Mouse (Mus musculus) hindbrain, embryonic 14.5 days (tissue): ENCODE data around the gene Scd2. TPM values are rescaled to one million over a fixed set of nuclear protein-coding genes. Genes with fewer than 3 reads are reported as not detected.

ENCODE experiments used
- ATAC-seq: fragments of 200-750 bp; cut with Nextera tagmentation; 2 replicates; pipeline ENCODE4 v1.8.0; 2017; ENCODE audit warnings: moderate number of reproducible peaks, mild to moderate bottlenecking, moderate TSS enrichment, moderate library complexity; ENCODE audit not compliant: low FRiP score
- DNase-seq: peaks from one replicate; pipeline ENCODE4 v3.0.0-alpha.2; 2015; ENCODE audit warnings: low spot score
- H3K27ac ChIP-seq: fragments of 300-500 bp; sonication (generic); 2 replicates; pipeline ENCODE4 v1.5.1; 2014; ENCODE audit warnings: mild to moderate bottlenecking, moderate library complexity
- H3K27me3 ChIP-seq: fragments of 300-500 bp; sonication (generic); 2 replicates; pipeline ENCODE4 v1.6.1; 2014; ENCODE audit warnings: mild to moderate bottlenecking, low read length, mixed read lengths; ENCODE audit not compliant: control insufficient read depth, insufficient read depth
- H3K36me3 ChIP-seq: fragments of 300-500 bp; sonication (generic); replicated peaks from 2 replicates; pipeline ENCODE4 v1.6.1; 2014; ENCODE audit not compliant: control insufficient read depth, insufficient read depth
- H3K4me1 ChIP-seq: fragments of 300-500 bp; sonication (generic); replicated peaks from 2 replicates; pipeline ENCODE4 v1.6.1; 2014; ENCODE audit warnings: antibody characterized with exemption, low read length, mixed read lengths; ENCODE audit not compliant: control insufficient read depth, insufficient read depth
- H3K4me2 ChIP-seq: fragments of 300-500 bp; sonication (generic); replicated peaks from 2 replicates; pipeline ENCODE4 v1.6.1; 2014; ENCODE audit warnings: mild to moderate bottlenecking, moderate library complexity
- H3K4me3 ChIP-seq: fragments of 300-500 bp; sonication (generic); replicated peaks from 2 replicates; pipeline ENCODE4 v1.5.1; 2014; ENCODE audit warnings: mild to moderate bottlenecking, low read length
- H3K9ac ChIP-seq: fragments of 300-500 bp; sonication (generic); 2 replicates; pipeline ENCODE4 v1.6.1; 2014
- H3K9me3 ChIP-seq: fragments of 300-500 bp; sonication (generic); 2 replicates; pipeline ENCODE4 v1.6.1; 2016; ENCODE audit warnings: low read length; ENCODE audit not compliant: control insufficient read depth
- WGBS: fragments of 180-500 bp; shearing (Covaris S2); extraction: QIAGEN DNeasy Blood & Tissue Kit; methylation state at CpG from one replicate; pipeline ENCODE4 v1.1.7; 2014; 5-methylcytosine and 5-hydroxymethylcytosine counted together
- polyA plus RNA-seq: library from polyadenylated mRNA; unstranded; fragments of >200 nt; fragmentation: Nextera tagmentation; extraction: Ambion mirVana; gene quantifications from 2 replicates; pipeline ENCODE4 v1.2.1, GENCODE M21; 2014

Gene Scd2
- polyA plus RNA-seq, 1 experiment from 2014 or later, result 323 TPM

DNA sequence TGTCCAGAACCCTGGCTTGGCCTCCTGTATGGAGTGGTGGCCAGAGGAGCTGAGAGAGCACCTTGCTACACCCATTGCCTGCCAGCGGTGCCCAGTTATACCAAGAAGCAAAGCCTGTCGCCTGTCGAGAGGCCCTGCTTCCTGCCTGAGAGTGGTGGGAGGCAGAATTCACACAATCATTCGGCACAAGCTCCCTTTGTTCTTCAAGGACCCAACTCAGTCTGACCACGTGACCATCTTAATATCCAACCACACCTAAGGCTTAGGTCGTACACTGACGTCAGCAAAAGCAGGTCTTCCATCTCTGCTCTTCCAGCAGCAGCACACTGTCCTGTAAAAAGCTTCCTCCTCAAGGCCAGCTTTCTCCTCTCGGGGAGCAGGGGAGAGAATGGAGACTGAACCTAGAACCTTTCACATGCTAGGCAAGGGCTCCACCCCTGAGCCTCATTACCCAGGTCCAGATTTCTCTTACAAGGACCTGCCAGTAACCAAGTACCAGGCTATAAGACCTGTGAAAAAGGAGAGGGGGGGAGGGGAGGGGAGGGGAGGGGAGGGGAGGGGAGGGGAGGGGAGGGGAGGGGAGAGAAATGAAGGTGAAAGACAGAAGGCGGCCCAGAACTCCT lies 10.8 kb upstream of the Scd2 start:
- Histone ChIP-seq H3K4me1 (peaks cover 30% of the 10 kb centered on the region), H3K4me3 (no peak overlapping the region), H3K36me3 (no peaks in the 10 kb centered on the region), H3K27ac (peak overlapping the region; percentile 71), H3K9me3 (no peaks in the 10 kb centered on the region), H3K27me3 (no peaks in the 10 kb centered on the region), H3K9ac (no peak overlapping the region), H3K4me2 (0 out of 2 replicates have a peak overlapping the region, but pooled peaks have one; percentile 5)
- 32% methylated on average over 9 of the region's 9 CpGs for WGBS
- ATAC-seq, result no peak
- no peak for DNase-seq

GRCm38 (mm10) chr19:44283157-44284024 lies 10.1 kb upstream of the Scd2 start:
- Histone ChIP-seq H3K27me3 (no peaks in the 10 kb centered on the region), H3K9ac (peak overlapping the region; percentile 72; the same call in 1 of the 2 replicates), H3K4me3 (peak overlapping the region; percentile 46), H3K36me3 (no peaks in the 10 kb centered on the region), H3K4me2 (peak overlapping the region; percentile 86), H3K9me3 (no peaks in the 10 kb centered on the region), H3K4me1 (peaks cover 30% of the 10 kb centered on the region), H3K27ac (peak overlapping the region; percentile 91)
- WGBS, result 22% methylated on average over 15 of the region's 15 CpGs
- no peak for DNase-seq
- no peak for ATAC-seq

DNA sequence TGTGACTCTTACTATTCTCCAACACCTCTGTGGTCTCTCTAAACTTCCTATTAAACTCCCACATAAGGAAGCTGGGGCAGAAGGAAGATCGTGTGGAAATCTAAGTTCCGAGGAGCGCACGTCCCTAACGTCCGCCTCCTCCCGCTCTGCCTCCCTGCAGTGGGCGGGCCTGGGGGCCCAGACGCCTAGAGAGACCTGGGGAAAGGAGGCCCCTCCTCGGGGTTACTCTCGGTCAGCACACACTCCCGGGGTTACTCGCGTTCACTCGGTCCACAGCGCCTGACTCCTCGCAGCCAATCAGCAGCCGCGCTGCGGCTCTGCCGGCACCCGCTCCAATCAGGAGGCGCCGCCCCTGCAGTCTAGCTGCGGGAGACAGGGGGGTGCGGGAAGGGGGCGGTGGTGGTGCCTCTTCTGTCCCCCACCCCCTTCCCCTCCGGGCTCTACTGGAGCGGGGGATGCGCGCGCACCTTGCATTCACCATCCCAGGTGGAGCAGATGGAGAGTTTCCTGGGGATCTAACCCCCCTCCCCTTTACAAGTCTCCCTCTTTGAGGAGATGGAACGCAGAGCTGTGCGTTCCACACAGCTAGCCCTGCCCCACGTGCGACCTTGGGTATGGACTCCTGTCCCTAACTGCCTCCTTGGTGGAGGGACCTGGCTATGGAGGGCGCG lies 9.3 kb upstream of the Scd2 start:
- Histone ChIP-seq H3K27me3 (no peaks in the 10 kb centered on the region), H3K36me3 (no peaks in the 10 kb centered on the region), H3K4me1 (peaks cover 30% of the 10 kb centered on the region), H3K9me3 (no peaks in the 10 kb centered on the region), H3K9ac (peak overlapping the region; percentile 72), H3K4me3 (peak overlapping the region; percentile 46), H3K27ac (peak overlapping the region; percentile 91), H3K4me2 (peak overlapping the region; percentile 86)
- WGBS, result under 1% methylated on average over 38 of the region's 38 CpGs
- ATAC-seq (peak; percentile 98), DNase-seq (peak; percentile 87)

- Histone ChIP-seq H3K9me3 (no peaks in the 10 kb centered on the region), H3K27ac (peak overlapping the region; percentile 91), H3K4me2 (peak overlapping the region; percentile 86), H3K9ac (peak overlapping the region; percentile 72), H3K4me3 (peak overlapping the region; percentile 46), H3K36me3 (no peaks in the 10 kb centered on the region), H3K4me1 (peaks cover 30% of the 10 kb centered on the region), H3K27me3 (no peaks in the 10 kb centered on the region)
- DNase-seq (no peak), ATAC-seq (peak; percentile 28)
- WGBS, result 2% methylated on average over 11 of the region's 11 CpGs
These were observed 8.8 kb upstream of the Scd2 start for GRCm38 (mm10) chr19:44284723-44285122.

- WGBS, result 90% methylated on average over 8 of the region's 8 CpGs
- no peak for DNase-seq
These were observed 7.9 kb upstream of the Scd2 start for GRCm38 (mm10) chr19:44285554-44285953.

DNA sequence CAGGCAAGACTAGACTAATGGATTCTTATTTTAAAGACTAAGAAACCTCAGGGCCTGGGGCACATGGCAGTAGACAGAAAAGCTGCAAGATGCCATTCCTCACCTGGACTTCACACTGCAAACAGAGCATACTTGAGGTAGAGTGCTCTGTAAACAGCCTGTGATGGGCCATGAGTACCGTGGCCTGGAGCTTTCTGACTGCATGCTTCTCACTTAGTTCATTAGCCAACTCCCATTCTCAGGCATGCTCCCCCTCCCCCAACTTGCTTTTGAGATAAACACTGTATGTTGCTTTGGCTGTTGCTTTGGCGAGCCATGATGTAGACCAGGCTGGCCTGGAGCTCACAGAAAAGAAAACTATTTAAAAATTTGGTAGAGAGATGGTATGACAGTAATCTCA lies 7.4 kb upstream of the Scd2 start:
- DNase-seq (no peak), ATAC-seq (no peak)
- WGBS, result 70% methylated on average over 2 of the region's 2 CpGs
- H3K9me3 ChIP-seq, result no peaks in the 10 kb centered on the region
- H3K36me3 ChIP-seq, result no peaks in the 10 kb centered on the region
- no peak overlapping the region for H3K4me2 ChIP-seq
- H3K27me3 ChIP-seq, result no peaks in the 10 kb centered on the region
- H3K4me1 ChIP-seq, result peaks cover 27% of the 10 kb centered on the region
- H3K9ac ChIP-seq, result no peak overlapping the region
- H3K4me3 ChIP-seq, result no peak overlapping the region
- H3K27ac ChIP-seq, result no peak overlapping the region

More at GRCm38 (mm10) chr19:44285554-44285953, 7.9 kb upstream of the Scd2 start:
- H3K9me3 ChIP-seq, result no peaks in the 10 kb centered on the region
- H3K4me3 ChIP-seq, result no peak overlapping the region
- no peaks in the 10 kb centered on the region for H3K27me3 ChIP-seq
- H3K27ac ChIP-seq, result no peak overlapping the region
- H3K36me3 ChIP-seq, result no peaks in the 10 kb centered on the region
- no peak overlapping the region for H3K4me2 ChIP-seq
- peaks cover 30% of the 10 kb centered on the region for H3K4me1 ChIP-seq
- no peak for ATAC-seq
- H3K9ac ChIP-seq, result no peak overlapping the region

GRCm38 (mm10) chr19:44287415-44288110 lies 5.9 kb upstream of the Scd2 start:
- Histone ChIP-seq H3K36me3 (no peaks in the 10 kb centered on the region), H3K4me2 (no peak overlapping the region), H3K9ac (no peak overlapping the region), H3K4me3 (no peak overlapping the region), H3K4me1 (peaks cover 27% of the 10 kb centered on the region), H3K27ac (no peak overlapping the region), H3K9me3 (no peaks in the 10 kb centered on the region), H3K27me3 (no peaks in the 10 kb centered on the region)
- ATAC-seq (no peak), DNase-seq (no peak)
- 75% methylated on average over 11 of the region's 11 CpGs for WGBS

DNA sequence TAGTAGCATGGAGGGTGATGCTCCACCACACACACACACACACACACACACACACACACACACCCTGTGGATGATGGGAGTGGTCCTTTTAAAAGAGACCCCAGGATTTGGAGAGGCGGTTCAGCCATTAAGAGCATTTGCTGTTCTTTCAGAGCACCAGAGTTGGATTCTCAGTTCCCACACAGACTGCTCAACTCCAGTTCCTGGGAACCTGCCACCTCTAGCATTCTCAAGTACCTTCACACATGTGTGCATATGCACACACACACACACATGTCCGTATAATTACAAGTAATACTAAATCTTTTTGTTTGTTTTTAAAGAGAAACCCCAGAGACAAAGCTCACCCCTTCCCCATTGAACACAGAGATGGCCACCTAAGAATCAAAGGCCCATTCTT lies 1.4 kb upstream of the Scd2 start:
- H3K4me2 ChIP-seq, result peak overlapping the region; percentile 99; the same call in 1 of the 2 replicates
- peaks cover 26% of the 10 kb centered on the region for H3K4me1 ChIP-seq
- DNase-seq (no peak), ATAC-seq (no peak)
- H3K36me3 ChIP-seq, result peaks cover 12% of the 10 kb centered on the region
- no peak overlapping the region for H3K9ac ChIP-seq
- 81% methylated on average over 2 of the region's 2 CpGs for WGBS
- peak overlapping the region; percentile 97 for H3K27ac ChIP-seq
- no peaks in the 10 kb centered on the region for H3K27me3 ChIP-seq
- no peaks in the 10 kb centered on the region for H3K9me3 ChIP-seq
- no peak overlapping the region for H3K4me3 ChIP-seq
